Mouse (Mus musculus) adrenal gland, adult 2 months (tissue): Measurements from ENCODE around the gene Ak4. TPM values are rescaled to one million over a fixed set of nuclear protein-coding genes. Genes with fewer than 3 reads are reported as not detected.

Source experiments
- DNase-seq: peaks from one replicate; pipeline ENCODE4 v3.0.0; 2021
- polyA plus RNA-seq: library from polyadenylated mRNA; depleted of rRNA; stranded (reverse); fragments of >200 nt; gene quantifications from 2 replicates; pipeline ENCODE4 v1.2.3, GENCODE M21; 2012
- total RNA-seq, 2 experiments: library from RNA; stranded (reverse); gene quantifications; 2 replicates each; pipeline ENCODE4 v1.2.3; 2021

Ak4 gene
- total and polyA plus RNA-seq, 3 experiments, result 5.0 to 6.2 (median 5.9) TPM

GRCm38 (mm10) chr4:101459358-101459757 is 40.3 kb downstream of the Ak4 start:
- DNase-seq, result no peak

GRCm38 (mm10) chr4:101460114-101460513 is 41.0 kb downstream of the Ak4 start:
- no peak for DNase-seq

GRCm38 (mm10) chr4:101462065-101462464 is 43.0 kb downstream of the Ak4 start:
- no peak for DNase-seq

DNA sequence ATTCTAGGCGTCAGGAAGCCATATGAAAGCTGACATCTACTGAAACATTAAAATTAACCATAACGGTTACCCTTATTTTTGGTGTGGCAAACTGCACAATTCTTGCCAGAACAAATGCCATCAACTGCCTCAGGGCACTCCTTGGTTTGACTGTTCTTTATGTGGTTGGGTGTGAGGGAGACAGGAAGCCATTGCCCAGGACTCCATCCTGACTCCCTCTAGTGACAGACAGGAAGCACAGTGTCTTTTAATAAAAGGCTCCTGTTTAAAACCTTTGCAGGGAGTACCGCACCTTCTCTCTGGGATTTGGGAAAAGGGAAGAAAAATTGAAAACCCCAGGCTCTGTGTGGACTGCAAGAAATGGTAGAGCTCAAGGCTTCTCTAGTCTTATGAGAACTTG is 47.2 kb downstream of the Ak4 start:
- no peak for DNase-seq

GRCm38 (mm10) chr4:101469242-101469641 is 50.2 kb downstream of the Ak4 start:
- DNase-seq, result no peak

DNA sequence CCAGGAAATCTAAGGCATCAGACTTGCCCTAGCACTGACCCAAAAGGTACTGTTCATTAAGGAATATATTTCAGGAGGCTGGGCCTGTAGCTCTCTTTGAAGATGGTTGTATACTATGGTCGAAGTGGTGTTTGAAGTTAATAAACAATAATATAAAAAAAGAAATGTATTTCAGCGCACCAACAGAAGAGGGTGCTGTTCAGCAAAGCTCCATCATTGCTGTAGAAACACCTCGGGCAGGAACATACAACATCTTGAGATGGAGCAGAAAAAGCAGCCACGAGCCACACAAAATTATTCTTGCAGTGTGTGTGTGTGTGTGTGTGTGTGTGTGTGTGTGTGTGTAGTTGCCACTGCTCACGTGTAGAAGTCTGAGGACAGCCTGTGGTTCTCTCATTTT is 51.5 kb downstream of the Ak4 start:
- DNase-seq, result no peak

DNA sequence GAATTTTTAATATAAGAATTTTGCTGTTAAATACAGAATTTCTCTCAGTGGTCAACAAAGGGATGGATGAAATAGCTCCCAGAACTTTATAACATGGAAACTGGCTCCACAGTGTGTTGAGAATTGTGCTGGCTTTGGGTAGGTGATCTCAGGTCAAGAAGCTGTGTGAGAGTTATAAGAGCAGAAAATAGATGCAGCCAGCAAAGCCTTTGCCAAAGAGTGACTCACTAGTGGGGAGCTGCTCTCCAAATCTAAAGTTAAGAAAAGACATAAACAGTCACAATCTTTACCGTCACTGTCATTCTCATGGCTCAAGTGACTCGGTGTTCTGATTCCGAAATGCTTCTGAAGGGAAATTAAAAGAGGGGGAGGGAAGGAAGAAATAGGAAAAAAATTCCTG is 53.7 kb downstream of the Ak4 start:
- DNase-seq, result no peak

GRCm38 (mm10) chr4:101490320-101490917 is 71.3 kb downstream of the Ak4 start:
- no peak for DNase-seq

GRCm38 (mm10) chr4:101491704-101492103 is 72.6 kb downstream of the Ak4 start:
- no peak for DNase-seq

GRCm38 (mm10) chr4:101493611-101494197 is 74.6 kb downstream of the Ak4 start:
- DNase-seq, result peak; percentile 52

- DNase-seq, result no peak
These were observed 77.1 kb downstream of the Ak4 start for GRCm38 (mm10) chr4:101496188-101496533.

DNA sequence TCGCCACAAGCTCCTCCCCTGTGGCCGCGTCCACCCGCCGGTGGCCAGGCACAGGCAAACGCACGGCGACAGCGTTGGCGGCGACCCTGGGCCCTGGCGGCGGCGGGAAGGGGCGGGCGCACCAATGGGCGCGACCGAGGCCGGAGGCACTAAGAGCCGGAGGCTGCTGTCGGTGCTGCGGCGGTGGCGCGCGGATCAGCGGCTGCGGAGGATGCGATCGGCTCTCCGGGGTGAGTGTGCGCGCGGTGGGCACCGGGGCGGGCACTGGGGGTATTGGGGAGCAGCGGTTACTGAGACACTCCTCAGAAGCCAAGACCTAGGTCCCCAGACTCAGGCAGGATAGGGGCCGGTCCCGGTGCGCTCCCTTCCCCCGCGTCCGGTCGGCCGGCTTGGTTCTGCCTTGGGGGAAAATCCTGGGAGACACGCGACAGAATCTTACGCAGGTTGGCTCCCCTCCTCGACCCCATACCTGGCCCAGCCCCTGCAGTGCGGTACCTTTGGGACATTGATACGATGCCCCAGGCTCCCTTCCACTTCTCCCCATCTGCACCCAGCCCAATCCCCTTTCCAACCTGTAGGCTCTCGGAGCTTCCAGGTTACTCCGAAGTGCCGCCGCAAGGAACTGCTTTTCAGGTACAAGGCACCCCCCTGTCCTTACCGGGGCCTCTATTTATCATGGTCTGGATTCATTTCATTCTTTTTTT is 77.6 kb downstream of the Ak4 start, which contains the start of gene Dnajc6:
Gene Dnajc6 (plus strand): TSS at position 115 of the 704 bp plus-strand sequence.
- DNase-seq, result peak; percentile 59

DNA sequence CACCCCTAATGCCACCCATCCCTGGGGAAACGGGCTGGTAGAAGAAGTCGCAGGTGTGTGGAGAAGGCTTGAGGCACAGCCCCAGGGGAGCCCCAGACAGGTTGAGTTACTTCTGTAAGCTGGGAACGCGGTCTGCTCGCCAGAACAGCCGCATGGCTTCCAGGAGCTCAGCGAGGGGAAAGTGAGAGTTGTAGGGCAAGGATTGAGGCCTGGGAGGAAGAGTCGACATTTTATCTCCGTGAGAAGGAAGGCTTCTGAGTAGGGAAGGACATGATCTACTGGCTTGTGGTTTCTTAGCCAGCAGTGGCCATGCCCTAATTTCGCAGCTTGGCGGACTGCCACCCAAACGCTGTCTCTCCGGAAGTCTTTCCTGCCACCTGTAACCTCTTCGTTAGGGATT is 78.3 kb downstream of the Ak4 start:
- peak; percentile 70 for DNase-seq

DNA sequence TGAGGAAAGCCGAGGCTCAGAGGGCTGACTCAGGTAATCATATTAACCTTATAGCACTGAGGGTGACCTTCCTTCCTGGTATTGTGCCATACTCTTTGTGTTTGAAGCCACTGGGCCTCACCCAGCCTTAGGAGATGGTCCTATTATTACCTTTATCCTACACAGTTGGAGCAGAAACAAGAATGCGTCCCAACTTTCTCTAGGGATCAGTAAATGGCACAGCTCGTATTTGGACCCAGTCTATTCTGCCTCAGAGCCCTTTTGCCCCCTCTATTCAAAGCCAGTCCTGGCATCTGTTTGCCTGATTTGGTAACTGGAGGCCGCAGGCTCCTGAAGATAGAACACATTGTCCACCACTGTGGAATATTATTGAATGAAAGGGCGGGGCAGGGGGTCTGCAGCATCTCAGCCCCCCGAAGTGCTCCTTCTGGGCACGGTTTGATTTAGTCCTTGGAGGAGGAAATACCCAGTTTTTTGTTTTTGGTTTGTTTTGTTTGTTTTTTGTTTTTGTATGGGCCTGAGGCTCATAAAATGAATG is 85.5 kb downstream of the Ak4 start:
- no peak for DNase-seq

GRCm38 (mm10) chr4:101505966-101506365 is 86.9 kb downstream of the Ak4 start:
- no peak for DNase-seq

- no peak for DNase-seq
These were observed 87.3 kb downstream of the Ak4 start for GRCm38 (mm10) chr4:101506372-101506771.

DNA sequence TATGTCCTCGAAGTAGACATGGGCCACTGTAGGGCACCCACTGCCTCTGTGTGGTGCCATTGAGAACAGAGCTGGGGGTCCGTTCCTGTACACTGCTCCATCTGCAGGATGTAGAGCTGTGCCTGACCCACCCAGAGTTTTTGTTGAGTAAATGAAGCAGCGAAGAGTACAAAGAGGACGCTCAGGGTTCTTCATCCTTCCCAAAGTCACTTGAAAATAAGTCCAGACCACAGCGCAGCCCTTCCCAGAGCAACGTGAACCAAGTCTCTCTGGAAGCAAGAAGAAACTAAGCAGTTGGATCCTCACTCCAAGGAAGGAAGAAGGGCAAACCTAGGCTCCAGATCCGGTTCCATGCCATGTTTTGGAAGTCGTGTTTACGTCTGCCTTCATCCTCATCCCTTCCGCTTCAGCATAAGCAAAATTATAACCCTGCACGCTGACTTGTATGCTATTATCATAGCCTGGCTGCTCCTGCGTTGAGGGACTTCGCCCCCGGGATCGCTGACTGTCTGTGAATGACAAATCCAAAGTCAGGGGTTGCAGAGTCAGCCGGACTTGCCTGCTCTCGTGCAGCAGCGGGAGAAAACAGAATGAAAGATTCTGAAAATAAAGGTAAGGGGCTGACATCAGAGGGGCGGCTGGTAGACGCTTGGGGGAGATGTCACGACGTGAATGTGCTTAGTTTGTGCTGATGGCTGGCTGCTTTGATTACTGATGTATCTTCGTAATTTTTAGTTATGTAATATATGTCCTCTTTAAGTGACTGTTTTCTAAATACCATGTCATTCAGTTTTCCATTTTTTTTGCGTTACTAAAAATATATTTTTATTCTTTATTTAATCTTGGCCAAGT is 88.7 kb downstream of the Ak4 start:
- peak; percentile 20 for DNase-seq

GRCm38 (mm10) chr4:101508431-101508830 is 89.4 kb downstream of the Ak4 start:
- DNase-seq, result no peak

DNA sequence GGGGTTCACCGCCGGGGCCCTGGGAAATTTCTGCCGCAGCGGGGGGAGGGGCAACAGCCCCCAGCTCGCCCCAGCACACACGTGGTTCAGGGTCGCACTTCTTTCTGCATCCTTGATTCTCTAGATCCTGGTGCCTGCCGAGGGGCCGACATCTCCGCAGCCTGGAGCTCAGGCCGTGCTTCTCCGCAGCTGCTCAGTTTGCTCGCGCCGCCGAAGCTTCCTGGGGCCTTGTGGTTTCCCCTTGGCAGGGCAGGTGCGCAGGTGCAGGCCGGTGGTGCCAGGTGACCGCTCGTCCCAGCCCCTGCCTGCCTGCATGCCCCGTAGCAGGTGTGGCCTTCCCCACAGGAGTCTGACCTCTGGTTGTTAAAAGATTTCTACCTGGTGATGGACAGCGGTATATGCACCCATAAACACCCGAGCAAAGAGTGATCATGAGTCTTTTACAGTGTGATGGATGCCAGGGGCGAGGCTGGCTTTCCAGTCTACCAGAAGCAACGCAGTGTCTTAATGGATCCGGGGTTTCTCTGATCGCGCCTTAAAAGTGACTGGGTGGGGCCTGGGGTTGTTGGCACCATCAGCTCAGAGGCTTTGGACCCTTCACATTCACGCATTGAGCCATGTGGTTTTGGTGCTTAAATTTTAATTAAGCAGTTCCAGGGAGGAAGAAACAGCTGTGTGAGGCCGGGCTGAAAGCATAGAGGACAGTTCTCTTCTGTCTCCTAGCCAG is 89.9 kb downstream of the Ak4 start:
- DNase-seq, result no peak

GRCm38 (mm10) chr4:101510111-101510903 is 91.2 kb downstream of the Ak4 start:
- DNase-seq, result no peak

- no peak for DNase-seq
These were observed 91.8 kb downstream of the Ak4 start for GRCm38 (mm10) chr4:101510904-101511210.
